Mouse (Mus musculus): ENCODE measurements around the gene Olfr801. TPM values are rescaled to one million over a fixed set of nuclear protein-coding genes. Genes with fewer than 3 reads are reported as not detected.

The Olfr801 gene
- not detected in 2 replicates for polyA plus RNA-seq (2015; fragmentation: Nextera tagmentation; extraction: Ambion mirVana)

- H3K4me2 ChIP-seq (replicated peaks), result no peak within 1 kb of the TSS
- 90% methylated on average over 1 of the region's 1 CpGs for WGBS
- no peak within 1 kb of the TSS for H3K27ac ChIP-seq
- H3K36me3 ChIP-seq, result no peaks in the 10 kb centered on the region
- no peaks in the 10 kb centered on the region for H3K4me1 ChIP-seq (replicated peaks)
- ATAC-seq, result no peak
- no peaks in the 10 kb centered on the region for H3K27me3 ChIP-seq
- no peak within 1 kb of the TSS for H3K4me3 ChIP-seq (replicated peaks)
- no peaks in the 10 kb centered on the region for H3K9me3 ChIP-seq
- no peak within 1 kb of the TSS for H3K9ac ChIP-seq (replicated peaks)
These were observed at the start of gene Olfr801 for GRCm38 (mm10) chr10:129673765-129674164. Olfr801 (minus strand) TSS chr10:129673865.

DNA sequence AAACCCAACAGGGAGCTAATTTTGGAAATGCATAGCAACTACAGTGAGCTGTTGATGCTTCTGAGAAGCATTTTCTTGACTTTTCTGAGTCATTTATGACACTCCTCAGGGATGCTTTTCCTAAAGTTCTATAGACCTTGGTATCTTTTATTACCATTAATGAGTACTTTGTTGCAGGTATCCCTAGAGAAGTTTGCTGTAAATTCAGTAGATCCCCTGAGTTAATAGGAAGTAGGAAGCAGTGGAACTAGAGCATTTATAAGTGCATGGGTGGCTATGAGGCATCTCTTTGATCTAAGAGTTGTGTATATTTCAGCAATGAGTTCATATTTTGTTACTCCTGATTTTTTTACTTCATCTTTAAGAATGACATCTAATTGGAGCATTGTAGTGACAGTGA is 29.2 kb upstream of the Olfr801 start, which contains the start of gene Olfr804:
Gene Olfr804, plus strand, starts transcription at position 301 of the 400 bp plus-strand sequence.
- Histone ChIP-seq H3K27me3 (no peaks in the 10 kb centered on the region), H3K36me3 (no peaks in the 10 kb centered on the region), H3K9ac (replicated peaks) (no peak within 1 kb of the TSS), H3K4me3 (replicated peaks) (no peak within 1 kb of the TSS), H3K27ac (no peak within 1 kb of the TSS), H3K4me1 (replicated peaks) (no peaks in the 10 kb centered on the region), H3K4me2 (replicated peaks) (no peak within 1 kb of the TSS), H3K9me3 (no peaks in the 10 kb centered on the region)
- ATAC-seq, result no peak

GRCm38 (mm10) chr10:129694186-129694585 is 20.5 kb upstream of the Olfr801 start, which contains the start of gene Olfr803:
Olfr803 (minus strand) TSS chr10:129694286.
- Histone ChIP-seq H3K4me2 (replicated peaks) (no peak within 1 kb of the TSS), H3K9me3 (no peaks in the 10 kb centered on the region), H3K4me3 (replicated peaks) (no peak within 1 kb of the TSS), H3K27ac (no peak within 1 kb of the TSS), H3K27me3 (no peaks in the 10 kb centered on the region), H3K9ac (replicated peaks) (no peak within 1 kb of the TSS), H3K36me3 (no peaks in the 10 kb centered on the region), H3K4me1 (replicated peaks) (no peaks in the 10 kb centered on the region)
- 85% methylated on average over 2 of the region's 2 CpGs for WGBS
- no peak for ATAC-seq

DNA sequence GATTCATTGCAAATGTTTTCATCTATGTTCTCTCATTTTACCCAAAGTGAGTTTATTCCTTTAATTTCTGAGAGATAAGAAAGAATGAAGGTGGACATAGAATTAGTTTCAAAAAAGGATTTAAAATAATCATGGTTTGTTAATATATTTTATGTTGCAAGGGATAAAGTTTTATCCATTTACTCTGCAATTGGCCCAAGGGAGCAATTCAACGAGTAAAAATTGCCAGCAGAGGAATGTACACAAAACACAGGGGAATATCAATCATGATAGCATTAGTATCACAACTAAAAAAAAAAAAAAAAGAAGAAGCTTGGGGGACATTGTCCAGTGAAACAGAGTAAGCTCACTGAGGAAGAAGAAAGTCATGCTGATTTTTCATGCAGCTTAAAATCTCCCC is 14.4 kb upstream of the Olfr801 start, which contains the start of gene Olfr802:
Gene Olfr802, minus strand, starts transcription at position 101 of the 400 bp plus-strand sequence.
- no peak within 1 kb of the TSS for H3K27ac ChIP-seq
- no peaks in the 10 kb centered on the region for H3K4me1 ChIP-seq (replicated peaks)
- H3K9me3 ChIP-seq, result no peaks in the 10 kb centered on the region
- 58% methylated on average over 1 of the region's 1 CpGs for WGBS
- no peak within 1 kb of the TSS for H3K4me2 ChIP-seq (replicated peaks)
- H3K27me3 ChIP-seq, result no peaks in the 10 kb centered on the region
- no peaks in the 10 kb centered on the region for H3K36me3 ChIP-seq
- no peak for ATAC-seq
- H3K4me3 ChIP-seq (replicated peaks), result no peak within 1 kb of the TSS
- H3K9ac ChIP-seq (replicated peaks), result no peak within 1 kb of the TSS

- Histone ChIP-seq H3K9me3 (no peaks in the 10 kb centered on the region), H3K4me1 (replicated peaks) (no peaks in the 10 kb centered on the region), H3K4me3 (replicated peaks) (no peak within 1 kb of the TSS), H3K9ac (replicated peaks) (no peak within 1 kb of the TSS), H3K36me3 (no peaks in the 10 kb centered on the region), H3K27me3 (no peaks in the 10 kb centered on the region), H3K4me2 (replicated peaks) (no peak within 1 kb of the TSS), H3K27ac (no peak within 1 kb of the TSS)
- ATAC-seq, result no peak
These were observed 16.3 kb downstream of the Olfr801 start, which contains the start of gene Olfr800 for GRCm38 (mm10) chr10:129657394-129657793. Olfr800 (plus strand) TSS chr10:129657694.

GRCm38 (mm10) chr10:129651763-129652162 is 21.9 kb downstream of the Olfr801 start:
- Histone ChIP-seq H3K27ac (no peak overlapping the region), H3K9me3 (no peaks in the 10 kb centered on the region), H3K4me2 (replicated peaks) (no peak overlapping the region), H3K9ac (replicated peaks) (no peak overlapping the region), H3K36me3 (no peaks in the 10 kb centered on the region), H3K27me3 (no peaks in the 10 kb centered on the region), H3K4me3 (replicated peaks) (no peak overlapping the region), H3K4me1 (replicated peaks) (no peaks in the 10 kb centered on the region)
- 88% methylated on average over 1 of the region's 1 CpGs for WGBS
- no peak for ATAC-seq

- no peak for ATAC-seq
- 34% methylated on average over 1 of the region's 1 CpGs for WGBS
- no peak within 1 kb of the TSS for H3K27ac ChIP-seq
- H3K4me2 ChIP-seq (replicated peaks), result no peak within 1 kb of the TSS
- H3K4me1 ChIP-seq (replicated peaks), result no peaks in the 10 kb centered on the region
- no peak within 1 kb of the TSS for H3K9ac ChIP-seq (replicated peaks)
- H3K27me3 ChIP-seq, result no peaks in the 10 kb centered on the region
- H3K4me3 ChIP-seq (replicated peaks), result no peak within 1 kb of the TSS
- no peaks in the 10 kb centered on the region for H3K9me3 ChIP-seq
- H3K36me3 ChIP-seq, result no peaks in the 10 kb centered on the region
These were observed 36.5 kb downstream of the Olfr801 start, which contains the start of gene Olfr799 for GRCm38 (mm10) chr10:129637184-129637583. Olfr799 (plus strand) TSS chr10:129637484.

DNA sequence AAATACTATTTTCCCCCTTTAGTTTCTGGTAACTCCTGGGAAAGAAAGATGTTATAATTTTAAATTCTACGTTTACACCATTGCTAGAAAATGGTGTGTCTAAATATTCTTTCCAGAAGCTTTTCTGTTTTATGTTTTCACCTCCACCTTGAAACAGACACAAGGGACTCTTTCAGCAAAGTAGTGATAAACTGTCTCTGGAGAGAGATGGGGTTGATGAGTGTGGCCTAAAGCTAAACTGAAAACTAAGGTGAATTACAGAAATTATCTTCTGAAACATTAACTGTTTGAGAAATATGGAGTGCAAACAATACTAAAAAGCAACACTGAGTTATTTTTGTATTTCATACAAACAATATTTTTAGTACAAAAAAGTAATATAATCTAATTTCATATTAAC is 45.8 kb downstream of the Olfr801 start, which contains the start of gene Olfr798:
Gene Olfr798, minus strand, starts transcription at position 101 of the 400 bp plus-strand sequence.
- no peak within 1 kb of the TSS for H3K4me3 ChIP-seq (replicated peaks)
- no peak within 1 kb of the TSS for H3K4me2 ChIP-seq (replicated peaks)
- no peaks in the 10 kb centered on the region for H3K36me3 ChIP-seq
- no peaks in the 10 kb centered on the region for H3K9me3 ChIP-seq
- no peaks in the 10 kb centered on the region for H3K4me1 ChIP-seq (replicated peaks)
- H3K27me3 ChIP-seq, result no peaks in the 10 kb centered on the region
- no peak within 1 kb of the TSS for H3K27ac ChIP-seq
- H3K9ac ChIP-seq (replicated peaks), result no peak within 1 kb of the TSS
- no peak for ATAC-seq
- 89% methylated on average over 1 of the region's 1 CpGs for WGBS

DNA sequence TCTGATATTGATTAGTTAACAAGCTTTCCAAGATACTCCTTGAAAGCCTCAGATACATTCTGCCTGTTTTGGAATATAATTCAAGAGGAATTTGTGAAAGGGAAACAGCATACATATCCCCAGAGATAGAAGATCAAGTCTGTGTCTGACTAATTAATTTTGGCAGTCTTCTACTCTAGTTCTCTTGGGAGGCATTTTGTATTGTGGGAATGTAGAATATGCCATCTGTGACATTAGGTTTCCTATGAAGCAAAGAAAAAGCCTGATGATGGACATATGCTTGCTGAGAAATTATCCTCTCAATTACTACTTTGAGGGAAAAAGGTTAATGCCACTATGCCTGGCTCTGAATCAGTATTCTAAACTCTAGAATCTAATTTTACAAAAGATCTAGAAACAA is 50.4 kb downstream of the Olfr801 start:
- Histone ChIP-seq H3K36me3 (no peaks in the 10 kb centered on the region), H3K9ac (replicated peaks) (no peak overlapping the region), H3K9me3 (no peaks in the 10 kb centered on the region), H3K4me3 (replicated peaks) (no peak overlapping the region), H3K4me2 (replicated peaks) (no peak overlapping the region), H3K27me3 (no peaks in the 10 kb centered on the region), H3K4me1 (replicated peaks) (no peaks in the 10 kb centered on the region), H3K27ac (no peak overlapping the region)
- no peak for ATAC-seq

- no peak for ATAC-seq
- WGBS, result 19% methylated on average over 1 of the region's 1 CpGs
- no peaks in the 10 kb centered on the region for H3K4me1 ChIP-seq (replicated peaks)
- no peaks in the 10 kb centered on the region for H3K9me3 ChIP-seq
- H3K4me3 ChIP-seq (replicated peaks), result no peak overlapping the region
- H3K27me3 ChIP-seq, result no peaks in the 10 kb centered on the region
- no peak overlapping the region for H3K9ac ChIP-seq (replicated peaks)
- no peak overlapping the region for H3K4me2 ChIP-seq (replicated peaks)
- no peaks in the 10 kb centered on the region for H3K36me3 ChIP-seq
- no peak overlapping the region for H3K27ac ChIP-seq
These were observed 51.9 kb downstream of the Olfr801 start for GRCm38 (mm10) chr10:129621724-129622123.

Other genes starting within 250 kb of the Olfr801 start
- not detected in 2 replicates for gene Olfr786, start 246.6 kb downstream of the Olfr801 start, polyA plus RNA-seq (2015; fragmentation: Nextera tagmentation; extraction: Ambion mirVana)
- gene Olfr787, start 212.0 kb downstream of the Olfr801 start, polyA plus RNA-seq (2015; fragmentation: Nextera tagmentation; extraction: Ambion mirVana), result not detected in 2 replicates
- not detected in 2 replicates for gene Olfr788, start 202.9 kb downstream of the Olfr801 start, polyA plus RNA-seq (2015; fragmentation: Nextera tagmentation; extraction: Ambion mirVana)
- not detected in 2 replicates for gene Olfr789, start 189.1 kb downstream of the Olfr801 start, polyA plus RNA-seq (2015; fragmentation: Nextera tagmentation; extraction: Ambion mirVana)
- gene Olfr790, start 175.4 kb downstream of the Olfr801 start, polyA plus RNA-seq (2015; fragmentation: Nextera tagmentation; extraction: Ambion mirVana), result not detected in 2 replicates
- not detected in 2 replicates for gene Olfr791, start 152.1 kb downstream of the Olfr801 start, polyA plus RNA-seq (2015; fragmentation: Nextera tagmentation; extraction: Ambion mirVana)
- not detected in 2 replicates for gene Olfr792, start 134.7 kb downstream of the Olfr801 start, polyA plus RNA-seq (2015; fragmentation: Nextera tagmentation; extraction: Ambion mirVana)
- not detected in 2 replicates for gene Olfr794, start 106.2 kb downstream of the Olfr801 start, polyA plus RNA-seq (2015; fragmentation: Nextera tagmentation; extraction: Ambion mirVana)
- not detected in 2 replicates for gene Olfr796, start 61.3 kb downstream of the Olfr801 start, polyA plus RNA-seq (2015; fragmentation: Nextera tagmentation; extraction: Ambion mirVana)
- not detected in 2 replicates for gene Olfr798, start 45.9 kb downstream of the Olfr801 start, polyA plus RNA-seq (2015; fragmentation: Nextera tagmentation; extraction: Ambion mirVana)
- gene Olfr799, start 36.4 kb downstream of the Olfr801 start, polyA plus RNA-seq (2015; fragmentation: Nextera tagmentation; extraction: Ambion mirVana), result not detected in 2 replicates
- not detected in 2 replicates for gene Olfr800, start 16.2 kb downstream of the Olfr801 start, polyA plus RNA-seq (2015; fragmentation: Nextera tagmentation; extraction: Ambion mirVana)
- not detected in 2 replicates for gene Olfr802, start 14.3 kb upstream of the Olfr801 start, polyA plus RNA-seq (2015; fragmentation: Nextera tagmentation; extraction: Ambion mirVana)
- gene Olfr803, start 20.4 kb upstream of the Olfr801 start, polyA plus RNA-seq (2015; fragmentation: Nextera tagmentation; extraction: Ambion mirVana), result not detected in 2 replicates
- not detected in 2 replicates for gene Olfr804, start 29.3 kb upstream of the Olfr801 start, polyA plus RNA-seq (2015; fragmentation: Nextera tagmentation; extraction: Ambion mirVana)
- not detected in 2 replicates for gene Olfr805, start 55.5 kb upstream of the Olfr801 start, polyA plus RNA-seq (2015; fragmentation: Nextera tagmentation; extraction: Ambion mirVana)
- not detected in 2 replicates for gene Olfr806, start 68.1 kb upstream of the Olfr801 start, polyA plus RNA-seq (2015; fragmentation: Nextera tagmentation; extraction: Ambion mirVana)
- not detected in 2 replicates for gene Olfr807, start 83.9 kb upstream of the Olfr801 start, polyA plus RNA-seq (2015; fragmentation: Nextera tagmentation; extraction: Ambion mirVana)
- not detected in 2 replicates for gene Olfr808, start 91.6 kb upstream of the Olfr801 start, polyA plus RNA-seq (2015; fragmentation: Nextera tagmentation; extraction: Ambion mirVana)
- not detected in 2 replicates for gene Olfr809, start 100.8 kb upstream of the Olfr801 start, polyA plus RNA-seq (2015; fragmentation: Nextera tagmentation; extraction: Ambion mirVana)
- not detected in 2 replicates for gene Olfr810, start 121.1 kb upstream of the Olfr801 start, polyA plus RNA-seq (2015; fragmentation: Nextera tagmentation; extraction: Ambion mirVana)
- gene Olfr811, start 130.5 kb upstream of the Olfr801 start, polyA plus RNA-seq (2015; fragmentation: Nextera tagmentation; extraction: Ambion mirVana), result not detected in 2 replicates
- gene Olfr812, start 172.2 kb upstream of the Olfr801 start, polyA plus RNA-seq (2015; fragmentation: Nextera tagmentation; extraction: Ambion mirVana), result not detected in 2 replicates
- not detected in 2 replicates for gene Olfr813, start 181.5 kb upstream of the Olfr801 start, polyA plus RNA-seq (2015; fragmentation: Nextera tagmentation; extraction: Ambion mirVana)
- gene Olfr814, start 206.0 kb upstream of the Olfr801 start, polyA plus RNA-seq (2015; fragmentation: Nextera tagmentation; extraction: Ambion mirVana), result not detected in 2 replicates
- gene Olfr815, start 232.0 kb upstream of the Olfr801 start, polyA plus RNA-seq (2015; fragmentation: Nextera tagmentation; extraction: Ambion mirVana), result not detected in 2 replicates
- not detected in 2 replicates for gene Olfr816, start 241.7 kb upstream of the Olfr801 start, polyA plus RNA-seq (2015; fragmentation: Nextera tagmentation; extraction: Ambion mirVana)

All from midbrain, embryonic 13.5 days (tissue).